Mouse (Mus musculus) CH12.LX (cell line): Measurements from ENCODE around the gene Ralb. TPM values are rescaled to one million over a fixed set of nuclear protein-coding genes. Genes with fewer than 3 reads are reported as not detected.
A peak's percentile ranks its signal among the peaks of the same experiment; 100 is the strongest.

ENCODE experiments used
- DNase-seq: peaks from one replicate; pipeline ENCODE4 v3.0.0-alpha.2; 2013; ENCODE audit errors: extremely low read depth
- H3K27ac ChIP-seq: 2 replicates; pipeline ENCODE4 v1.5.1; 2012; ENCODE audit warnings: low read depth, mild to moderate bottlenecking, control low read depth, moderate library complexity; ENCODE audit not compliant: insufficient read depth
- H3K27me3 ChIP-seq: replicated peaks from 2 replicates; pipeline ENCODE3; 2012; ENCODE audit warnings: inconsistent platforms
- H3K36me3 ChIP-seq, 2 experiments: replicated peaks in 1 of 2; 2 replicates each; pipeline versions ENCODE3 to v1.6.1; 2012; ENCODE audit warnings: inconsistent platforms in 1 of 2, low read length in 1 of 2, mild to moderate bottlenecking in 1 of 2, mixed read lengths in 1 of 2, moderate library complexity in 1 of 2; ENCODE audit not compliant: control insufficient read depth in 1 of 2, insufficient read depth in 1 of 2
- H3K4me1 ChIP-seq, 2 experiments: 2 replicates each; pipeline ENCODE4 v1.6.1; 2012; ENCODE audit warnings: inconsistent platforms in 1 of 2, moderate library complexity in 1 of 2; ENCODE audit not compliant: insufficient read depth in 2 of 2, control insufficient read depth in 1 of 2
- H3K4me2 ChIP-seq: 2 replicates; pipeline ENCODE4 v1.6.1; 2012; ENCODE audit warnings: low read depth, mild to moderate bottlenecking, control low read depth; ENCODE audit not compliant: poor library complexity, insufficient read depth, severe bottlenecking
- H3K4me3 ChIP-seq, 3 experiments: fragments of 150-350 bp in 1 of 3; sonication (generic) in 1 of 3; replicated peaks in 1 of 3; 2 replicates each; pipeline versions ENCODE3 to v1.5.1; 2011 to 2012; ENCODE audit warnings: low read depth in 2 of 3, low read length in 2 of 3, mild to moderate bottlenecking in 2 of 3, moderate library complexity in 2 of 3, control low read depth in 1 of 3, improper control_type of control experiment in 1 of 3, inconsistent platforms in 1 of 3, mixed read lengths in 1 of 3; ENCODE audit not compliant: poor library complexity in 1 of 3
- H3K79me2 ChIP-seq: replicated peaks from 2 replicates; pipeline ENCODE4 v1.6.1; 2012; ENCODE audit warnings: mild to moderate bottlenecking, moderate library complexity; ENCODE audit not compliant: control insufficient read depth, poor library complexity, insufficient read depth, severe bottlenecking; ENCODE audit errors: extremely low read depth
- H3K9ac ChIP-seq: 2 replicates; pipeline ENCODE4 v1.6.1; 2012; ENCODE audit warnings: low read depth, mild to moderate bottlenecking, control low read depth, moderate library complexity; ENCODE audit not compliant: insufficient read depth
- H3K9me3 ChIP-seq: replicated peaks from 2 replicates; pipeline ENCODE3; 2012; ENCODE audit warnings: low read length, inconsistent platforms, mixed read lengths
- CTCF ChIP-seq, 2 experiments: IDR thresholded peaks in 1 of 2; conservative IDR thresholded peaks in 1 of 2; 2 replicates each; pipeline ENCODE4 v1.5.1; 2011 to 2012; ENCODE audit warnings: low read depth in 2 of 2, low read length in 2 of 2, improper control_type of control experiment in 1 of 2, inconsistent platforms in 1 of 2, mild to moderate bottlenecking in 1 of 2, moderate library complexity in 1 of 2
- HCFC1 ChIP-seq: IDR thresholded peaks from 2 replicates; pipeline ENCODE4 v1.6.1; 2012; ENCODE audit warnings: low read depth, mild to moderate bottlenecking, inconsistent platforms, low read length, improper control_type of control experiment
- KAT2A ChIP-seq: IDR thresholded peaks from 2 replicates; pipeline ENCODE4 v1.6.1; 2012; ENCODE audit warnings: low read length, improper control_type of control experiment, inconsistent platforms; ENCODE audit not compliant: insufficient replicate concordance
- NELFE ChIP-seq: IDR thresholded peaks from 2 replicates; pipeline ENCODE4 v1.6.1; 2011; ENCODE audit warnings: low read depth, low read length, improper control_type of control experiment
- RAD21 ChIP-seq: IDR thresholded peaks from 2 replicates; pipeline ENCODE4 v1.6.1; 2011; ENCODE audit warnings: low read depth, mild to moderate bottlenecking, low read length, improper control_type of control experiment, moderate library complexity
- SMC3 ChIP-seq: IDR thresholded peaks from 2 replicates; pipeline ENCODE4 v1.6.1; 2011; ENCODE audit warnings: low read depth, low read length, improper control_type of control experiment
- TCF12 ChIP-seq: IDR thresholded peaks from 2 replicates; pipeline ENCODE4 v1.6.1; 2014; ENCODE audit warnings: low read depth, mild to moderate bottlenecking, inconsistent platforms, low read length, improper control_type of control experiment
- ZKSCAN1 ChIP-seq: IDR thresholded peaks from 2 replicates; pipeline ENCODE4 v1.6.1; 2012; ENCODE audit warnings: low read depth, inconsistent platforms, low read length, improper control_type of control experiment, borderline replicate concordance
- dilution Hi-C: fragments of 300-500 bp; cut with MboI; formaldehyde crosslinking; loops from 2 replicates; pipeline ENCODE4 v1.14.3; 2020; ENCODE audit warnings: low sequenced_read_pairs; ENCODE audit not compliant: extremely low pct_unique_long_range_greater_than_20kb, extremely low pct_ligation_motif_present
- in situ Hi-C: fragments of 300-500 bp; cut with MboI; formaldehyde crosslinking; loops from 3 replicates; pipeline ENCODE4 v1.14.3; 2019; ENCODE audit warnings: low sequenced_read_pairs, low pct_ligation_motif_present, low pct_unique_long_range_greater_than_20kb, mixed read lengths
- polyA plus RNA-seq: library from polyadenylated mRNA; unstranded; fragments of >175 nt; gene quantifications from 2 replicates; pipeline ENCODE4 v1.2.1, GENCODE M21; 2012; ENCODE audit warnings: low read depth; ENCODE audit not compliant: insufficient read length
- total RNA-seq, 2 experiments: library from RNA; depleted of rRNA; stranded (reverse); fragments of 300-350 nt in 1 of 2; fragments of >200 nt in 1 of 2; gene quantifications; 2 replicates each; pipeline ENCODE4 v1.2.3; 2012 to 2014

The Ralb gene
- total and polyA plus RNA-seq, 3 experiments: 18.2 to 28.7 (median 22.9) TPM

GRCm38 (mm10) chr1:119548668-119549326 lies 44.2 kb upstream of the Ralb start:
- peaks cover 0 to 2% of the 10 kb centered on the region in 2 experiments for H3K36me3 ChIP-seq
- no peaks in the 10 kb centered on the region for H3K79me2 ChIP-seq
- no peak overlapping the region for H3K4me3 ChIP-seq
- no peak overlapping the region for H3K4me2 ChIP-seq
- no peaks in the 10 kb centered on the region for H3K27me3 ChIP-seq
- H3K27ac ChIP-seq: no peak overlapping the region
- in situ Hi-C loops (no loop called here), dilution Hi-C loops (no loop called here)
- no peaks in the 10 kb centered on the region for H3K9me3 ChIP-seq
- H3K4me1 ChIP-seq: no peaks in the 10 kb centered on the region
- TF ChIP-seq KAT2A (no peak), SMC3 (peak; percentile 80), HCFC1 (no peak), RAD21 (peak; percentile 87), CTCF (conservative IDR thresholded peaks at IDR 0.05 in 1 of 2, IDR thresholded peaks at IDR 0.05 in 1 of 2; ENCODE audit: low read depth in 2 of 2, low read length in 2 of 2) (peak; percentile 70 to 91)
- DNase-seq: peak; percentile 76
- H3K9ac ChIP-seq: no peak overlapping the region

- H3K9me3 ChIP-seq: no peaks in the 10 kb centered on the region
- no peak for TF ChIP-seq NELFE
Observed at GRCm38 (mm10) chr1:119546490-119546889, 41.9 kb upstream of the Ralb start.

GRCm38 (mm10) chr1:119545671-119546070 lies 41.1 kb upstream of the Ralb start:
- Histone ChIP-seq H3K4me1 (no peaks in the 10 kb centered on the region), H3K4me2 (no peak overlapping the region), H3K4me3 (no peak overlapping the region), H3K27ac (no peak overlapping the region), H3K9me3 (no peaks in the 10 kb centered on the region), H3K36me3 (peaks cover 0 to 2% of the 10 kb centered on the region in 2 experiments), H3K79me2 (no peaks in the 10 kb centered on the region), H3K27me3 (no peaks in the 10 kb centered on the region), H3K9ac (no peak overlapping the region)
- no peak for DNase-seq
- dilution Hi-C loops (no loop called here), in situ Hi-C loops (no loop called here)
- no peak for TF ChIP-seq ZKSCAN1
- no peak for TF ChIP-seq TCF12
- TF ChIP-seq NELFE: no peak

More at GRCm38 (mm10) chr1:119546490-119546889, 41.9 kb upstream of the Ralb start:
- H3K9ac ChIP-seq: no peak overlapping the region
- H3K27me3 ChIP-seq: no peaks in the 10 kb centered on the region
- in situ Hi-C loops: no loop called here
- no peaks in the 10 kb centered on the region for H3K79me2 ChIP-seq
- H3K36me3 ChIP-seq: peaks cover 0 to 2% of the 10 kb centered on the region in 2 experiments
- H3K4me1 ChIP-seq: no peaks in the 10 kb centered on the region
- dilution Hi-C loops: no loop called here
- no peak for DNase-seq
- H3K27ac ChIP-seq: no peak overlapping the region
- H3K4me2 ChIP-seq: no peak overlapping the region
- no peak overlapping the region for H3K4me3 ChIP-seq
